Mouse (Mus musculus): ENCODE data around the gene Slc26a11.

DNA sequence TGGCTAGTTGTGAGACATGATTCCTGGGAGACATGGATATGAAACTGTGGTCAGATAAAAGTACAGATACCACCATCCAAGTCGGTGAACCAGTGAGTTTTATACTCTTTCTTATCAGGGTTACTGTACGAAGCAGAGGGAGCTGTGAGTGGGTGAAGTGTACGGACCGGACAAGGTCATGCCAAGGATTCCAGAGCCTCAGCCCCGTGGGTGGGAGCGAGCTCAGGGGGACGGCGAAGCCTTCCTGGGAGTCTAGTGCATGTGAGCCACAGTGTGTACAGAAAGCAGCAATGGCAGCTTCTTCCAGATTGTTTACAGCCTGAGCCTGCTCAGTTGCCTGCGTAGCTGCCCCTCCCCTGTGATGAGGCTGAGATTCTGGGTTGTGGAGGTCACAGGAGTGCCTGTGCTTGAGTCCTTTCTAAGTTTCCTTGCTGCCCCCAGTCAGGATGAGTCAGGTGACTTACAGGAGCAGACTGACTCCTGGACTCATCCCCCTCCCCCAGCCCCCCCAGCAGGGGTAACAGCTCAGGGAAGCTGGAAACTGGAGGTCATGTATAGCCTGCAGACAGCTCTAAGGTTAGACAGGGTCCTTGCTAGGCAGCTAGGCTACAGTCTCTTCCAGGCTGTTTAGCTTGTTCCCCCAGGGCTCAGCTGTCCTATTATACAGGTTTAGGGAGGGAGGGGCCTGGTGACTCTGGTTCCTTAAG lies 26.4 kb downstream of the Slc26a11 start:
- no peak for TF ChIP-seq POU5F1 (IDR thresholded peaks at IDR 0.05; ENCODE audit: borderline replicate concordance, low read length)
- no peak for TF ChIP-seq CTCF (conservative IDR thresholded peaks at IDR 0.05; ENCODE audit: low read length)

Data from E14TG2a.4 (cell line).